Mouse (Mus musculus) intestine, embryonic 14.5 days (tissue): ENCODE measurements around the gene 4930539E08Rik. TPM values are rescaled to one million over a fixed set of nuclear protein-coding genes. Genes with fewer than 3 reads are reported as not detected.

Experiments used
- ATAC-seq: fragments of 200-750 bp; cut with Nextera tagmentation; replicated peaks from 2 replicates; pipeline ENCODE4 v1.8.0; 2017; ENCODE audit warnings: low read depth, moderate number of reproducible peaks, moderate TSS enrichment, moderate library complexity; ENCODE audit not compliant: low FRiP score, low TSS enrichment
- DNase-seq: peaks from one replicate; pipeline ENCODE4 v3.0.0-alpha.2; 2018; ENCODE audit warnings: low spot score
- H3K27ac ChIP-seq: fragments of 300-500 bp; sonication (generic); 2 replicates; pipeline ENCODE4 v1.5.1; 2014; ENCODE audit warnings: low read depth, mild to moderate bottlenecking, control low read depth
- H3K27me3 ChIP-seq: fragments of 300-500 bp; sonication (generic); replicated peaks from 2 replicates; pipeline ENCODE4 v1.6.1; 2014; ENCODE audit warnings: low read length, control low read depth; ENCODE audit not compliant: control insufficient read depth, insufficient read depth
- H3K36me3 ChIP-seq: fragments of 300-500 bp; sonication (generic); 2 replicates; pipeline ENCODE4 v1.6.1; 2014; ENCODE audit warnings: low read length, control low read depth; ENCODE audit not compliant: control insufficient read depth, insufficient read depth
- H3K4me1 ChIP-seq: fragments of 300-500 bp; sonication (generic); replicated peaks from 2 replicates; pipeline ENCODE4 v1.6.1; 2014; ENCODE audit warnings: low read length, control low read depth, mixed read lengths; ENCODE audit not compliant: control insufficient read depth, insufficient read depth
- H3K4me2 ChIP-seq: fragments of 300-500 bp; sonication (generic); 2 replicates; pipeline ENCODE4 v1.6.1; 2014; ENCODE audit warnings: low read length
- H3K4me3 ChIP-seq: fragments of 300-500 bp; sonication (generic); 2 replicates; pipeline ENCODE4 v1.5.1; 2014; ENCODE audit warnings: low read depth, low read length, control low read depth, mixed read lengths
- H3K9ac ChIP-seq: fragments of 300-500 bp; sonication (generic); 2 replicates; pipeline ENCODE4 v1.6.1; 2014; ENCODE audit warnings: mild to moderate bottlenecking, low read length
- H3K9me3 ChIP-seq: fragments of 300-500 bp; sonication (generic); 2 replicates; pipeline ENCODE4 v1.6.1; 2016; ENCODE audit warnings: low read length, control low read depth; ENCODE audit not compliant: control insufficient read depth
- WGBS: fragments of 180-500 bp; shearing (Covaris S2); extraction: QIAGEN DNeasy Blood & Tissue Kit; methylation state at CpG from one replicate; pipeline ENCODE4 v1.1.7; 2014; 5-methylcytosine and 5-hydroxymethylcytosine counted together
- polyA plus RNA-seq: library from polyadenylated mRNA; unstranded; fragments of >200 nt; fragmentation: Nextera tagmentation; extraction: Ambion mirVana; gene quantifications from 2 replicates; pipeline ENCODE4 v1.2.1, GENCODE M21; 2014

4930539E08Rik gene
- polyA plus RNA-seq, 1 experiment from 2014 or later = 3.6 TPM

GRCm38 (mm10) chr17:28854377-28854776 lies 60.7 kb downstream of the 4930539E08Rik start:
- H3K9ac ChIP-seq = no peak overlapping the region
- no peak overlapping the region for H3K4me2 ChIP-seq
- no peak overlapping the region for H3K27ac ChIP-seq
- no peak overlapping the region for H3K4me3 ChIP-seq
- H3K27me3 ChIP-seq = no peaks in the 10 kb centered on the region
- H3K36me3 ChIP-seq = no peaks in the 10 kb centered on the region
- ATAC-seq (no peak), DNase-seq (no peak)
- WGBS = 82% methylated on average over 7 of the region's 7 CpGs
- H3K4me1 ChIP-seq = no peaks in the 10 kb centered on the region
- H3K9me3 ChIP-seq = peaks cover 13% of the 10 kb centered on the region

GRCm38 (mm10) chr17:28850511-28850910 lies 64.6 kb downstream of the 4930539E08Rik start:
- Histone ChIP-seq H3K36me3 (no peaks in the 10 kb centered on the region), H3K27ac (no peak overlapping the region), H3K9me3 (no peaks in the 10 kb centered on the region), H3K9ac (no peak overlapping the region), H3K27me3 (no peaks in the 10 kb centered on the region), H3K4me2 (no peak overlapping the region), H3K4me1 (no peaks in the 10 kb centered on the region), H3K4me3 (no peak overlapping the region)
- DNase-seq (no peak), ATAC-seq (no peak)
- WGBS = 89% methylated on average over 5 of the region's 5 CpGs

GRCm38 (mm10) chr17:28846974-28847617 lies 68.0 kb downstream of the 4930539E08Rik start:
- Histone ChIP-seq H3K9me3 (no peaks in the 10 kb centered on the region; the same call in 1 of the 2 replicates), H3K27ac (peak overlapping the region; percentile 75), H3K36me3 (no peaks in the 10 kb centered on the region), H3K4me3 (0 out of 2 replicates have a peak overlapping the region, but pooled peaks have one; percentile 2), H3K9ac (no peak overlapping the region), H3K27me3 (no peaks in the 10 kb centered on the region), H3K4me1 (no peaks in the 10 kb centered on the region), H3K4me2 (peak overlapping the region; percentile 29)
- peak; percentile 73 for DNase-seq
- peak; percentile 89 for ATAC-seq
- 44% methylated on average over 11 of the region's 11 CpGs for WGBS

Other genes starting within 250 kb of the 4930539E08Rik start
- gene Slc26a8, start 225.1 kb downstream of the 4930539E08Rik start, polyA plus RNA-seq = 0.35 and 0.55 TPM in 2 replicates
- gene Mapk14, start 224.0 kb downstream of the 4930539E08Rik start, polyA plus RNA-seq = 60.7 and 62.6 TPM in 2 replicates
- gene AC170998.1, start 189.2 kb downstream of the 4930539E08Rik start, polyA plus RNA-seq = 4.0 and 4.7 TPM in 2 replicates
- gene Mapk13, start 146.0 kb downstream of the 4930539E08Rik start, polyA plus RNA-seq = 135 and 136 TPM in 2 replicates
- gene Brpf3, start 114.2 kb downstream of the 4930539E08Rik start, polyA plus RNA-seq = 11.1 and 12.9 TPM in 2 replicates
- gene Pnpla1, start 56.9 kb downstream of the 4930539E08Rik start, polyA plus RNA-seq = 0.76 and 1.1 TPM in 2 replicates
- not detected in 2 replicates for gene Pxt1, start 28.5 kb upstream of the 4930539E08Rik start, polyA plus RNA-seq
- 72.6 and 82.4 TPM in 2 replicates for gene Kctd20, start 36.6 kb upstream of the 4930539E08Rik start, polyA plus RNA-seq
- 91.6 and 108 TPM in 2 replicates for gene Stk38, start 92.7 kb upstream of the 4930539E08Rik start, polyA plus RNA-seq
- 585 and 647 TPM in 2 replicates for gene Srsf3, start 117.3 kb upstream of the 4930539E08Rik start, polyA plus RNA-seq
- 55.5 and 75.7 TPM in 2 replicates for gene Cdkn1a, start 175.7 kb upstream of the 4930539E08Rik start, polyA plus RNA-seq
- gene Rab44, start 198.8 kb upstream of the 4930539E08Rik start, polyA plus RNA-seq = 0.26 and 0.71 TPM in 2 replicates